Mouse (Mus musculus) heart, adult 2 months (tissue): Measurements from ENCODE around the gene 5430419D17Rik.

Experiments used
- CTCF ChIP-seq: fragments of 200-600 bp; IDR thresholded peaks from 2 replicates; pipeline ENCODE4 v1.8.1; 2022; ENCODE audit warnings: antibody characterized with exemption, mild to moderate bottlenecking, moderate library complexity
- EP300 ChIP-seq: fragments of 200-500 bp; IDR thresholded peaks from 2 replicates; pipeline ENCODE4 v1.6.1; 2011; ENCODE audit warnings: low read depth, low read length, control low read depth; ENCODE audit not compliant: insufficient read depth
- POLR2A ChIP-seq: fragments of 200-500 bp; IDR thresholded peaks from 2 replicates; pipeline ENCODE4 v1.6.1; 2011; ENCODE audit warnings: mild to moderate bottlenecking, low read depth, low read length, control low read depth; ENCODE audit not compliant: insufficient read depth

- TF ChIP-seq EP300 (no peak), POLR2A (no peak), CTCF (no peak)
These were observed 132.5 kb downstream of the 5430419D17Rik start for GRCm38 (mm10) chr7:131306733-131307132.
